Mouse (Mus musculus): ENCODE measurements at regions not wholly inside any gene's neighbourhood (a gene's known extent, or its start where the extent isn't known, plus 50 kb on each side); places are given as distances from the start of the nearest gene placed in this dataset.

GRCm38 (mm10) chr10:87432306-87432705 lies 61.2 kb downstream of the Ascl1 start:
- TF ChIP-seq CTCF (IDR thresholded peaks at IDR 0.05), result no peak
- H3K4me2 ChIP-seq (ENCODE audit: low read depth, low read length, poor library complexity, severe bottlenecking), result no peak overlapping the region
- H3K9me3 ChIP-seq (ENCODE audit: low read length), result no peaks in the 10 kb centered on the region
- H3K4me1 ChIP-seq (ENCODE audit: insufficient read depth, low read length), result no peaks in the 10 kb centered on the region
- no peak overlapping the region for H3K27ac ChIP-seq (ENCODE audit: low read depth, low read length)
- ATAC-seq (ENCODE audit: low FRiP score) (no peak), DNase-seq (ENCODE audit: low spot score) (no peak)
- WGBS, result 79% methylated on average over 4 of the region's 4 CpGs
- H3K36me3 ChIP-seq (ENCODE audit: insufficient read depth, low read length), result no peaks in the 10 kb centered on the region
- no peaks in the 10 kb centered on the region for H3K27me3 ChIP-seq (ENCODE audit: insufficient read depth, low read length)
- H3K4me3 ChIP-seq (ENCODE audit: low read depth, low read length), result no peak overlapping the region
- H3K9ac ChIP-seq (replicated peaks; ENCODE audit: low read length, poor library complexity, severe bottlenecking), result no peak overlapping the region

DNA sequence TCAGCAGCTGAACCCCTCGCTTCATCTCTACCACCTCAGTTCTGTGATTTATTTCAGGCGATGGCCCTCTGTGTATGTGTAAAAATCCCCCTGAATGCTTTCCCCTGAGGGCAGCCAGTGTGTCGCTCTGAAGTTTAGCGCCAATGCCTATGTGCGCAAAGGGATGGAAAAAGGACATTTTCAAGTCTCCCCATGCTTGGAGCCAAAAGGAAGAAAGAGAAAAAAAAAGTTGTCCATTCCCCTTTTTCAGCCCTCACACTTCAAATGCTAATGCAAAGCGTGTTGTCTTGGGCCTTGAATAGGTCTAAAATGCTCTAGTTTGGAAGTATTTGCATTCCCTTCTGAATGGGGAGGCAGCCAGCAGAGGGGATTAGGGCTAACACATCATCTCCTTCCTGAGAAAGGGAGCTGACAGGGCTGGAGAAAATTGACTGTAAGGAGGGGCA lies 73.5 kb downstream of the Ascl1 start:
- ATAC-seq (ENCODE audit: low FRiP score) (no peak), DNase-seq (ENCODE audit: low spot score) (peak; percentile 5)
- Histone ChIP-seq H3K36me3 (ENCODE audit: insufficient read depth, low read length) (no peaks in the 10 kb centered on the region), H3K9me3 (ENCODE audit: low read length) (no peaks in the 10 kb centered on the region), H3K4me3 (ENCODE audit: low read depth, low read length) (no peak overlapping the region), H3K4me1 (ENCODE audit: insufficient read depth, low read length) (0 out of 2 replicates have a peak, but pooled peaks cover 5% of the 10 kb centered on the region), H3K27me3 (ENCODE audit: insufficient read depth, low read length) (no peaks in the 10 kb centered on the region), H3K4me2 (ENCODE audit: low read depth, low read length, poor library complexity, severe bottlenecking) (peak overlapping the region; percentile 2), H3K27ac (ENCODE audit: low read depth, low read length) (no peak overlapping the region), H3K9ac (replicated peaks; ENCODE audit: low read length, poor library complexity, severe bottlenecking) (no peak overlapping the region)
- 10% methylated on average over 6 of the region's 6 CpGs for WGBS
- TF ChIP-seq CTCF (IDR thresholded peaks at IDR 0.05), result no peak

- Histone ChIP-seq H3K27ac (ENCODE audit: low read depth, low read length) (no peak overlapping the region), H3K27me3 (ENCODE audit: insufficient read depth, low read length) (no peaks in the 10 kb centered on the region), H3K4me3 (ENCODE audit: low read depth, low read length) (no peak overlapping the region), H3K9me3 (ENCODE audit: low read length) (no peaks in the 10 kb centered on the region), H3K9ac (replicated peaks; ENCODE audit: low read length, poor library complexity, severe bottlenecking) (no peak overlapping the region), H3K4me2 (ENCODE audit: low read depth, low read length, poor library complexity, severe bottlenecking) (peak overlapping the region; percentile 2), H3K36me3 (ENCODE audit: insufficient read depth, low read length) (no peaks in the 10 kb centered on the region), H3K4me1 (ENCODE audit: insufficient read depth, low read length) (0 out of 2 replicates have a peak, but pooled peaks cover 5% of the 10 kb centered on the region)
- 12% methylated on average over 7 of the region's 7 CpGs for WGBS
- no peak for TF ChIP-seq CTCF (IDR thresholded peaks at IDR 0.05)
- peak; percentile 34; the same call in 1 of the 2 replicates for ATAC-seq (ENCODE audit: low FRiP score)
- no peak for DNase-seq (ENCODE audit: low spot score)
Measured at GRCm38 (mm10) chr10:87419245-87419939, 74.1 kb downstream of the Ascl1 start.

DNA sequence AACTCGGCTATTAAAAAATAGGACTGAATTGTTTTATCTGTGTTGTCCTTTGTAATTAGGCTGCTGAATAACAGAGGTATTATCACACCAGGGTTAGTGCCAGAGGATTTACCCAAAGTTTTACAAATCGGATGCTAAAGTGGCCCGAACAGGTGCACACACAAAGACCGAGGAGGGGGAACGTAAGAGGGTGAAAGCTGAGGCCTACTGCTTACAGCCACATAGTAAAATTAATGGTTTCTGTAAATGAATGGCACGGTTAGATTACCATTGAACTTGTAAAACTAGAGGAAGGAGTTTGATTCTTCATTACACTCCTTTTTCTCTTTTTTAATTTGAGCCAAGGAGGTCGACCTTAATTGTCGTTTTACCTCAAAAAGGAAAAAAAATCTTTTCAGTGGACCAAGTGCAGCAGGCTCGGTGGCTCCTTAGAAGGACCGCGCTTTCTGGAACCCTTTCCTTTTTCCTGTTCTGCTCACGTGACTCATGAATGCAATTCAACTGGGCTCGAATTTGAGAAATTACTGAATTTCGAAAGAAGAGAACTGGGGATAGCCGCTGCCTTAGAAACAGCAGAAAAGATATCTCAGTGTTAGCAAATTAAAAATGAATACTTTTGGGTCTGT lies 99.1 kb downstream of the Ascl1 start:
- Histone ChIP-seq H3K4me1 (ENCODE audit: insufficient read depth, low read length) (no peaks in the 10 kb centered on the region), H3K9me3 (ENCODE audit: low read length) (no peaks in the 10 kb centered on the region), H3K9ac (replicated peaks; ENCODE audit: low read length, poor library complexity, severe bottlenecking) (no peak overlapping the region), H3K4me3 (ENCODE audit: low read depth, low read length) (no peak overlapping the region), H3K27me3 (ENCODE audit: insufficient read depth, low read length) (no peaks in the 10 kb centered on the region), H3K4me2 (ENCODE audit: low read depth, low read length, poor library complexity, severe bottlenecking) (no peak overlapping the region), H3K27ac (ENCODE audit: low read depth, low read length) (no peak overlapping the region), H3K36me3 (ENCODE audit: insufficient read depth, low read length) (no peaks in the 10 kb centered on the region)
- WGBS, result 52% methylated on average over 15 of the region's 15 CpGs
- TF ChIP-seq CTCF (IDR thresholded peaks at IDR 0.05), result no peak
- no peak for ATAC-seq (ENCODE audit: low FRiP score)
- no peak for DNase-seq (ENCODE audit: low spot score)

GRCm38 (mm10) chr10:87389148-87389547 lies 104.3 kb downstream of the Ascl1 start:
- DNase-seq (ENCODE audit: low spot score) (no peak), ATAC-seq (ENCODE audit: low FRiP score) (no peak)
- H3K4me1 ChIP-seq (ENCODE audit: insufficient read depth, low read length), result no peaks in the 10 kb centered on the region
- H3K9me3 ChIP-seq (ENCODE audit: low read length), result no peaks in the 10 kb centered on the region
- no peak overlapping the region for H3K4me2 ChIP-seq (ENCODE audit: low read depth, low read length, poor library complexity, severe bottlenecking)
- 38% methylated on average over 2 of the region's 2 CpGs for WGBS
- no peak overlapping the region for H3K9ac ChIP-seq (replicated peaks; ENCODE audit: low read length, poor library complexity, severe bottlenecking)
- TF ChIP-seq CTCF (IDR thresholded peaks at IDR 0.05), result no peak
- no peaks in the 10 kb centered on the region for H3K27me3 ChIP-seq (ENCODE audit: insufficient read depth, low read length)
- H3K4me3 ChIP-seq (ENCODE audit: low read depth, low read length), result no peak overlapping the region
- no peak overlapping the region for H3K27ac ChIP-seq (ENCODE audit: low read depth, low read length)
- H3K36me3 ChIP-seq (ENCODE audit: insufficient read depth, low read length), result no peaks in the 10 kb centered on the region

- no peaks in the 10 kb centered on the region for H3K36me3 ChIP-seq (ENCODE audit: insufficient read depth, low read length)
- no peaks in the 10 kb centered on the region for H3K4me1 ChIP-seq (ENCODE audit: insufficient read depth, low read length)
- no peak overlapping the region for H3K9ac ChIP-seq (replicated peaks; ENCODE audit: low read length, poor library complexity, severe bottlenecking)
- H3K27ac ChIP-seq (ENCODE audit: low read depth, low read length), result no peak overlapping the region
- H3K27me3 ChIP-seq (ENCODE audit: insufficient read depth, low read length), result no peaks in the 10 kb centered on the region
- no peak for ATAC-seq (ENCODE audit: low FRiP score)
- no peak overlapping the region for H3K4me3 ChIP-seq (ENCODE audit: low read depth, low read length)
- no peak for DNase-seq (ENCODE audit: low spot score)
- TF ChIP-seq CTCF (IDR thresholded peaks at IDR 0.05), result no peak
- H3K4me2 ChIP-seq (ENCODE audit: low read depth, low read length, poor library complexity, severe bottlenecking), result no peak overlapping the region
- H3K9me3 ChIP-seq (ENCODE audit: low read length), result no peaks in the 10 kb centered on the region
- 97% methylated on average over 4 of the region's 4 CpGs for WGBS
Measured at GRCm38 (mm10) chr10:87385276-87385675, 108.2 kb downstream of the Ascl1 start.

Data from midbrain, postnatal 0 days (tissue).